Mouse (Mus musculus) frontal cortex, postnatal 25 days (tissue): ENCODE measurements around the gene Smn1.
A peak's percentile ranks its signal among the peaks of the same experiment; 100 is the strongest.
"Not testable (repeated sequence)": the region's sequence is repeated elsewhere in the genome, so short reads cannot be mapped to it uniquely, and the experiment has no call there.

Experiments
- DNase-seq, 2 experiments: peaks; one replicate each; pipeline ENCODE4 v3.0.0; 2022; ENCODE audit warnings: low spot score in 2 of 2

The Smn1 gene

DNA sequence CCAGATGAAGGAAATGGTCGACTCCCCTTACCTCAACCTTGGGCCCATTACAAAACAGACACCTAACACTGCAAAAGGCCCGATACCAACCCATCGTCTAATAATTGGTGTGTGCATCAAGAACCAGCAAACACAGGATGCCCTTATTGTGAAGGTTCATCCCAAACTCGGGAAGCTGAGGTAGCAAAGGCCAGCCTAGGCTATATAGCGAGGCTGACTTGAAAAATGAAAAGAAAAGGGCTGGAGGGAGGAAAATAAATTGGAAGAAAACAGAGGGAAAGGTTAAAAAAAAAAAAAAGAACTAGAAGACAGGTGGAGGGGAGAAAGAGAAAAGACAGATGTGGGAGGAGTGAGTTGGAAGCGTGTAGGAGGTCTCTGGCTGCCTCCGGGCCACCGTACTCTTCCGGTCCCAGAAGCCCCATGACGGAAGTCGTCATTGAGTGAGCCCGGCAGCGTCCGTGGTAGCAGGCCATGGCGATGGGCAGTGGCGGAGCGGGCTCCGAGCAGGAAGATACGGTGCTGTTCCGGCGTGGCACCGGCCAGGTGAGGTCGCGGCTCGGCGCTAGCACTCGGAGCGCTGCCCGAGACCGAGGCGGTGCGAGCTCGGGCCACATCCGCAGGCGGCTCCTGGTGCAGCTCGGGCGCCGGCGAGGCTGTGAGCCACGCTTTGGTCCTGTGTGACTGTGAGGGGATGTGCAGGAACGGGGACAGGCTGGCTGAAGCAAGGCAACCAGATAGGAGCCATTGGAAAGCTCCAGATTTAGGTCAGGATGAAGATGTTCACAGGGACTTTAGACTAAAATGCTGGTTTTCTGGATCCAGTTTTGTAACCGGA, at the start of gene Smn1:
Gene Smn1, plus strand, starts transcription at position 430 of the 835 bp plus-strand sequence.
- peak; percentile 90 to 94 for DNase-seq

DNA sequence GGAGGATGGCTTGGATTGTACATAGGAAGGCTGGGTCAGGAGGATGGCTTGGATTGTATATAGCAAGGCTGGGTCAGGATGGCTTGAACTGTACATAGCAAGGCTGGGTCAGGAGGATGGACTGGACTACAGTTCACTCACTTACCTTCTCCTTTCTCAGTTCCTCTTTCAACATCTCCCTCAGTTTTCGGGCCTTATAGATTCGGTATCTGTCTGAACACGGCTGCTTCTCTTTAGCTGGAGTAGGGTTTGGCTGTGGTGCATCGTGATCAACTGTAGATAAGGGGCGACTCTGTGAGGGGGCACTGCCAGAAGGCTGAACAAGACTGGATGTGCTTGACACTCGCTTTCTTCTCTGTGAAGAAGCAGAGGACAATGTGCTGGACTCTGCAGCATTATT, 25.8 kb upstream of the Smn1 start:
- no peak for DNase-seq

DNA sequence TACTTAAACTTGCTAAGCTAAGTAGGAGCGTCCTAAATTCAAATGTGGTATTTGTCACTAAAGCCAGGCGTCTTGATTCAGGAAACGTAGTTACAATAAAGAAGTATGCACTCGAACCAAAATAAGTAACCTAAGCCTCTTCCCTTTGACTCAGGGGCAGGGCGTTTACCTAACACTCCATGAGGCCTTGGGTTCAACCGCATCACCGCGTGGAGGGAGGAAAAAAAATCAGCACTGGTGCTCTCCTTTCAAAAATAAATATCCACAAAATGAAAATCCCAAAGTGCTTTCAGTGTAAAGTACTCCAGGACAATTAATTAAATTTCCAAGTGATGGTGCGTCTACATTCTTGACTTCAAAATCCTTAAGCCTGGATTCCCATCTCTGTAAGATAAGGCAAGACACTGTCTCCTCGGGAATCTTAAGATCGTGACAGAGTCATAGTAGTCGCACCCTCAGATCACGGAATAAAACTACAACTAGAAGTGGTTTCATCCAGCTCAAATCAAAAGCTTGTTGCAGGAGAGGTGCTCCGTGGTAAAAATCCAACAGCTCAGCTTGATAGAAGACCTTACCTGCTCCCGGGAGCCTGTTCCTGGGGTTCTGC, 21.5 kb upstream of the Smn1 start:
- DNase-seq = no peak

DNA sequence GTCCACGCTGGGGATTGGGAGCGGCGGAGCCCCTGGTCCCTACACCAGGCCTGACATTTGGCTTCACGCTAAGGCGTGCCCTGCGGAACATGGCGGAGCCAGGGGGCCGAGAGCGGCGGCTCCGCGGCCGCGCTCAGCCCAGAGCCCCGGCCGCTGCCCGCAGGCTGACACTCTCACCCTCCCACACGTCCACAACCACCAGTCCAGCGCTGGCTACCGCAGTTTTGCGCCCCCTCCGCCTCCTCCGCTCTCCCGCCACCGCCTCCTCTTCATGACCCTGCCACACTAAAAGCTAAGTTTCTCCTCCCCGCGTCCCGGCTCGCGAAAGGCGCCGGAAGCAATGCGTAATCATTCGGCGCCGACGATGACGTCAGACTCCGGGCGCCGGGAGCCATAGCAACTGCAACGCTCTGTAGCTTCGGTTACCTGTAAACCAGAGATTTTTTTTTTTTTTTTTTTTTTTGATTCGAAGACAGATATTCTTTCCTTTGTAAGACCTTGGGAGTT, 20.9 kb upstream of the Smn1 start, which contains the start of gene Bdp1:
Gene Bdp1, minus strand, starts transcription at position 323 of the 507 bp plus-strand sequence.
- DNase-seq = peak; percentile 90 to 96

DNA sequence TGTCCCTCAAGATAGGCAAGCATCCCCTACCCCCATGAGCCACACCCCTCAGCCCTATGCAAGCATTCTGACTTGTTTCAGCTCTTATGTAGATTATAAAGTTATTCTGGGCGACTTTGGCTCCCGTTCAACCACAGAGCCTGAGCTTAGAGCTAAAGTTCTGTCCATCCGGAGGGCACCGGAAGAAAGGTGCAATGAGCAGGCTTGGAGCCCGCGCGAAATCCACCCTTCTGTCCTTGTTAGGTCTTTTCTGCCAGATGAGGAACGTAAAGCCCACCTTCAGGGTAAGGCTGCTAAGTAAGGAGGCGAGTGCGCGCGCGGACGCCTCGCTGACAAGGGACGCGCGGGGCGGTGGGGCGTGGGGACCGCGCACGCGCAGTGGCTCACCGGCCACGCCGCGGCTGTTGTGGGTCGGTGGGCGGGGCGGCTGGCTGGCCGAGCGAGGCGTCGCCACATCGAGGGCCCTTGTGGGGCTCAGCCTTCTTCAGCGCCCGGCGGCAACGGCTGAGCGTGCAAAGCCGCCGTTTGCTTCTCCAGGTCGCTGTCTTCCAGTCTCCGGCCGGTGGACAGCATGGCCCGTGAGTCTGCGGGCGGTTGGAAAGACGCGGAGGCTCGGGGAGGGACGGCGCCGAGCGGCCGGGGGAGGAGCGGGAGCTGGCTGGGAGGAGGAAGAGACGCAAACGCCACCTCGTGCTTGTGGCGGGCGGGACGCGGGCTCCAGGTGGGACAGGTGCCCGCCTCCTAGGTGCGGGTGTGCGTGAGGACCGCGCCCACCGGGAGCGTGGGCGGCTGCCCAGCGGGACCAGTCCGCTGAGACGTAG, 16.8 kb upstream of the Smn1 start, which contains the start of gene Serf1:
Gene Serf1, plus strand, starts transcription at position 361 of the 821 bp plus-strand sequence.
- peak; percentile 70 to 71 for DNase-seq

DNA sequence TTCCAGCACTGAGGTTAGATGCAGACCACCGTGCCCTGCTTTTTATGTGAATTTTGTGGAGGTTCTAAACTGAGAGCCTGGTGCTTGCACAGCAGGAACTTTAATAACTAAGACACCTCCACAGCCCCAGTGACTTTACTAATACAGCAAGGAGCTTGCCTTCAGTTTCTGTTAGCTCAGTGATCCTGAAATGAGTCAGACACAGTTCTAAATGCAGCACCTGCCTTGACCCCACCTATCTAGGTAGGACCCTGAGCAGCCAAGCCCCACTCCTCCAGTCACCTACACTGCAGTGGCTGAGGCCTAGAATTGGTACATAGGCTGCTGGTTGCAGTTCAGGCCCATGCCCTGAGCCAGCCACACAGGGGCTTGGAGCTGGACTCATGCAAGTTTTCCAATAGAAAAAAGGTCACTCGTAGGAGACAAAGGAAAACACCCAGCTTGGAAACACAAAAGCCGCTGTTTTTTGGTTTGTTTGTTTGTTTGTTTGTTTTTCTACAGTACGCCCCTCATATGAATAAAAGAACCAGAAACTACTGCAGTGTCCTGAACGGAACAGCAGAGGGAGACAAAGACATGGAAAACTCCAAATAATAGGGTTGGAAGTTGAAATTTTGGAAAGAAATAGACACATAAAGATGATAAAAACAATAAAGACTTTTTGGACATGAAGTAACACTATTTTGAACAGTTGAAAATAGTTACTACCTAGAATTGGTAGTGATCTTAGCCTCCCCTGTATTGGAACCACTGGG, 12.3 kb upstream of the Smn1 start:
- no peak for DNase-seq

DNA sequence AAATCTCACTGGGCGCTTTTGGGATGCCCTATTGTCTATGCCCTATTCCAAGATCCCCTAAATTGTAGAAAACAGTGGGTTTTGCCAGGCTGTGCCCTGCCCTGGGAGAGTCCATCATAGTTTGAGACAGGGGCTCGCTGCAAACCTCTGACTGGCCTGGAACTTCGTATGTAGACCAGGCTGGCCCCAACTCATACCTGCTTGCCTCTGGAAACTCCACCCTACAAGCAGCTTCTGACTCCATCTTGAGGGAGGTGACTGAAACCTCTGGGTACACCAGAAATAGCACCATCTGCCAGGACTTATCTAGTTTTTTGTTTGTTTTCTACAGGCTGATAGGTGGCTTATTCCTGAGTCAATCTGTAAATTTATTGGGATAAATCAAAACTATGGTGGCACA, 682 bp upstream of the Smn1 start:
- no peak for DNase-seq

DNA sequence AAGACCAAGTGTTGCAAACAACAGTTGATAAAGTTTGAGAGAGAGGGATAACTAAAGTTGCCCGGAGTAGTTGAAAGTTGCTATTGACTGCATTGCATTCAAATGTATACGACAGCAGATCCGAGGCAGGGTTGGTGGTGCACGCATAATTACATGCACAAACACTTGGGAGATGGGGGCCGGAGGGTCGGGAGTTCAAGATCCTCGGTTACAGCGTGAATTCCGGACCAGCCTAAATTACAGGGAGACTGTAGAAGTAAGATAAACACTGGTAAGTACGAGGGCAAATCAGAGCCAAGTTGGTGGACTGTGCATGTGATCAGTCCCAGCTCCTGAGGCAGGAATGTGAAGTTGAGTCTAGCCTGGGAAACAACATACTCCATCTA, 599 bp downstream of the Smn1 start:
- no peak for DNase-seq

DNA sequence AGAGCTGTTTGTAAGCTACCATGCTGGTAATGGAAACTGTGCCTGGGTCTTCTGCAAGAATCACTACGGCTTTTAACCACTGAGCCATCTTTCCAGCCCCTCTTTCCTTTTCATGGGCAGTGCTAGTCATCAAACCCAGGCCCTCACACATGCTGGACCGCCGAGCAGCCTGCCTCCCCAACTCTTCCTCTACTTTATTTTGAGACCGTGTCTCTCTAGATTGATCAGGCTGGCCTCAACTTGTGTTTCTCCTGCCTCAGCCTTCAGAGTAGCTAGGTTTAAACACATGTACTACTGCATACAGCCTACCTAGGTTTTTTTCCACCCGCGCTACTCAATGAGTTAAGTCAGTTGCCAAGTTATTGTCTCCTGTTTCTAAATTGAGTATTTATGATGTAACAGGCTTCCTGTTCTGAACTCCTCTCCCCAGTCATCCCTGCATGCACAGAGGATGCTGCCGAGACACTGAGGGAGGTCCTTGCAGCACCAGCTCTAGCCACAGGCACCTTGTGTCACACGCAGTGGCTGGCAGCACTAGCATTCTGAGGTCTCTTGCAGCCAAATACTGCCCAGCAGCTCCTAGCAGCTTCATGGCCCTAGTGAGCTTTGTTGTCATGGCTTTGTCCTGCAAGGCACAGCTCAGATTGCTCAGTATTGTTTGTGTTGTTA, 17.1 kb downstream of the Smn1 start:
- no peak for DNase-seq

DNA sequence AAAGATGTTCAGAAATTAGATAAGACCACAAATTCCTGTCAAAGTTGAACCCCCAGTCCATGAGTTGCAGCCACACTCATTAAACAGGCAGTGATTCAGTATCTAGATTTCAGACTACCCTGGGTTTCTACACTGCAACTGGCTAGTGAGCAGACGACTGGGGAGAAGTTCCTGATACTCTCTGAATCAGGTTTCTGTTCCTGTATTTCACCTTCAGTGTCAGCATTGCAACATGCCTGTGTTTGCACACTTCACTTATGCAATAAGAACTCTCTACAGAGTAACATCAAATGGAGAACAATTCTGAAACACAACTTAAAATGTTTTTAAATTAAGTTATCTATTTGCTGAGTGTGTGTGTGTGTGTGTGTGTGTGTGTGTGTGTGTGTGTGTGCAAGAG, 28.0 kb downstream of the Smn1 start:
- DNase-seq = no peak

DNA sequence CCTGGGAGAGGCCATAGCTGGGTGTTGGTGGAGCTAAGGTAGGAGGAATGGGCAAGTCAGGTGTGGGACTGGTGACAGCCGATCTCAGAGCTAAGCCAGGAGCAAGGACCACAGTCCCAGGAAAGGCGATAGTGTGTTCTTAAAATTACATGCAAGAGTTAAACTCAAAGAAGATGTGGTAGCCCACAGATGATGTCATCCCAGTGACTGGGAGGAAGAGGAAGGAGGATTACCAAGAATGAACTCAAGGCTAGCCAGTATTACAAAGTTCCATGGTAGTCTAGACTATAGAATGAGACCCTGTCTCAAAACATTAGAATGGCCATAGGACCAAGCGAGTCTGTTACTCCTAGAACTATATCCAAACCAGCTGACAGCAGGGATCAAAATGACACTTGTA, 32.0 kb downstream of the Smn1 start:
- no peak for DNase-seq

DNA sequence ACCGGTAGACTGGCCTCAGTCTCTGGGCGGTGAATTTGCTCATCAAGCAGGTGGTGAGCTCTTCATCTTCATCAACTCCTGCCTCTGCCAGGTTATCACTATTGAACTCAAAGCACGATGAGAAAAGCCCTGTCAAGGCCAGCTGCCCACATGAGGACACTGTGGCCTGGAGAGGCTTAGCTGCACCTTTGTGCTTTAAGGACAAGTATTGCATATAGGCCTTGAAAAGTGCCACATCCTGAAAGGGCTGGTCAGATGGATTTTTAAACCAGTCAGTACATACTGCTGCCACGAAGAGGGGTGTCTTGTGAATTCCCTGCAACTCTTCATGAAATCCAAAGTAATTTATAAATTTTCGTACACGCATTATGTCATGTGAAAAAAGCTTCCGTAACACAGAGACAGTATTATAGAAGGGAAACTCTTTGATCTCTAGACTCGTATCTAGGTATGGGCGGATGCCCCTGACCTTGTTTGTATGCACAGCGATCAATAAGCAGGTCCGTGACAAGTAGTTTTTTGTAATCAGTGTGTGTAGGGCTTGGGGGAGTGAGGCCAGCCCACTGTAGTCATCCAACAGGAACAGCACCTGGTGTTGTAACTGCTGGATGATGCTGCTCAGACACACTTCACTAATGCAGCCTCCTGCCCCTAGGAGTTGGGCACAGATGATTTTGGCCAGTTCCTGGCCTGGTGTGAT, 36.7 kb downstream of the Smn1 start:
- DNase-seq = not testable (repeated sequence)

DNA sequence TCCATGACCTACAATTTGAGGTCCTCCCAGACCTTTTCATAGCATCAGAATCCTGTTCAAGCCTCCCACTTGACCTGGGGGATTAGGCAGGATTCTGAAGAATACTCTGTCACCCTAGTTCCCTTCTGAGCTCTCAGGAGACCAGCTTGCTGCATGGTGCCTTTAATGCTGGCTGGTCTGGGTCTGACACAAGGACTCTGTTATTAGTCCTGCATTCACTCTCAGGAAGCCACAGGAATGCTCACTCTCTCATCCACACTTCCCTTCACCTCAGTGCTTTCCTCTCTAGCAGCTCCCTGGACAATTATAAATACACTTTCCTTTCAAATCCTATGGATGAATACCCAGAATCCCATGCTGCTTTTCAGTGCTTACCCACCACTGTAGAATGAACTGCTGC, 37.8 kb downstream of the Smn1 start:
- not testable (repeated sequence) for DNase-seq

DNA sequence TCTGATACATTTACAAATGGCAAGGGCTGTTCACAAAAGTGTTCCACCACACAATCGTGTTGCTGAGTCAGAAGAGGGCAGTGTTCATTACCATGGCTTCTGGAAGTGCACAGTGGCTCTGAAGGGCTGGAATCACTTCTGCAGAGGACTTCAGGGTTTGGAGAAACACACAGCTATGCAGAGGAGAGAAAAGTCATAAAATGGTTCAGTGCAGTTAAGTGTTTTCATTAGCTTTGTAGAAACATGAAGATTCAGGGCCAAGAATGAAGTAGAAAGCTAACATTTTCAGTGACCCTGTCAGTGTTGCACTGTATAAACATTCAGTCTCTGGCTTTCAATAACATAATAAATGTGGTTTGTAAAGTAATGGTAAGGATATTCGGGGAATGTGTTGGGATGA, 41.7 kb downstream of the Smn1 start:
- not testable (repeated sequence) for DNase-seq

DNA sequence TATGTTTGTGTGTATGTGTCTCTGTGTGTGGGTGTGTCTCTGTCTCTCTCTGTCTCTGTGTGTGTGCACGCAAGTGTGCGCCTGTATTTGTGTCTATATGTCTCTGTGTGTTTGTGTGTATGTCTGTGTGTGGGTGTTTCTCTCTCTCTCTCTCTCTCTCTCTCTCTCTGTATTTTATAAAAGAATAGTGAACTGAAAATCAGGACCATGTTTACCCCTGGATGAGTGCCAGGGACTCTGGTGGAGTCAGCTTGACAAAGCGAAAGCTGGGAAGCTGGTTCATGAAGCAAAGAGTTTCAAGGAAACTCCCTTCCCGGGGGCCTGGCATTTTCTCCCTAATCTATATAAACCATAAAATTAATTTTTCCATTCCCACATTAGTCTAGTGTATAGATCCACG, 49.7 kb downstream of the Smn1 start:
- DNase-seq = not testable (repeated sequence)

DNA sequence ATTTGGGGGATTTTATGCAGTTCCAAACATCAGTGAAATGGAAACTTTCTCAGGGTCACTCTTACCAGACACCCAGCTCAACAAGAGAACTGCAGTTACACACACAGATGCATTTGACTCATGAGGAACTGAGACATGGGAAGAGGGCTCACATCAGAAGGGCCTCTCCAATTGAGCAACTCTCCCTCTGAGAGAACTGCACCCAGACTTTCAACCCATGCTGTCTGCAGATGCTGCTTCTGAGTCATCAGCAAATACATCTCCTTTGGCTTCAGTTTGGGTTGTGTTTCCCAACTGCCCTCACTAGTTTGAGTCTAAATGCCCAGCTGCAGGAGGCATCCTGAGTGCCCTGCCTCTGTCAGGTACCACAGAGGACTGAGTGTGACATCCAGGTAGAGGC, 58.5 kb downstream of the Smn1 start:
- DNase-seq = not testable (repeated sequence)
